Mouse (Mus musculus) embryonic stem cell, embryonic (primary cell): ENCODE measurements around the gene Zfp648.

ENCODE experiments used
- CTCF ChIA-PET, 4 experiments: fragments of 300-600 bp in 2 of 4; fragments of 350-600 bp in 2 of 4; sonication (Branson Sonifier 250); formaldehyde crosslinking; loops; one replicate each; lab custom pipeline; 2022; ENCODE audit warnings: inconsistent platforms in 2 of 4; lab: Charles Lee
- POLR2A ChIA-PET, 4 experiments: fragments of 300-600 bp in 2 of 4; fragments of 350-600 bp in 2 of 4; sonication (Branson Sonifier 250); formaldehyde crosslinking; loops; one replicate each; lab custom pipeline; 2022; ENCODE audit warnings: antibody characterized with exemption in 4 of 4, inconsistent platforms in 1 of 4; lab: Charles Lee

Zfp648 gene

GRCm38 (mm10) chr1:154198896-154199295, 2.1 kb upstream of the Zfp648 start:
- ChIA-PET CTCF (no interaction called here), POLR2A (interaction anchor here in 1 of 4 experiments (0.6 kb wide), 1 partner anchor 275 kb away, joined by 3 read pairs; no protein-coding TSS in a partner anchor)

- CTCF ChIA-PET: no interaction called here
- POLR2A ChIA-PET: interaction anchor here in 1 of 4 experiments (0.8 kb wide), 1 partner anchor 429 kb away, joined by 4 read pairs; no protein-coding TSS in a partner anchor
Observed at GRCm38 (mm10) chr1:154202580-154202979, 1.6 kb downstream of the Zfp648 start.

GRCm38 (mm10) chr1:154203386-154203785, 2.4 kb downstream of the Zfp648 start:
- ChIA-PET POLR2A (no interaction called here), CTCF (no interaction called here)

- ChIA-PET CTCF (interaction anchor here in 1 of 4 experiments (0.5 kb wide), 1 partner anchor 1522 kb away, joined by 3 read pairs; no protein-coding TSS in a partner anchor), POLR2A (no interaction called here)
Observed at GRCm38 (mm10) chr1:154204652-154205573, 3.9 kb downstream of the Zfp648 start.

- POLR2A ChIA-PET: no interaction called here
Observed at GRCm38 (mm10) chr1:154219991-154220390, 19.0 kb downstream of the Zfp648 start.

GRCm38 (mm10) chr1:154220566-154220965, 19.6 kb downstream of the Zfp648 start:
- ChIA-PET POLR2A (no interaction called here), CTCF (no interaction called here)

More at GRCm38 (mm10) chr1:154219991-154220390, 19.0 kb downstream of the Zfp648 start:
- CTCF ChIA-PET: no interaction called here

- CTCF ChIA-PET: no interaction called here
- POLR2A ChIA-PET: no interaction called here
Observed at GRCm38 (mm10) chr1:154223807-154224207, 22.8 kb downstream of the Zfp648 start.

GRCm38 (mm10) chr1:154232594-154232993, 31.6 kb downstream of the Zfp648 start:
- POLR2A ChIA-PET: no interaction called here
- CTCF ChIA-PET: no interaction called here

GRCm38 (mm10) chr1:154233033-154233432, 32.0 kb downstream of the Zfp648 start:
- POLR2A ChIA-PET: no interaction called here
- CTCF ChIA-PET: no interaction called here

GRCm38 (mm10) chr1:154234814-154235213, 33.8 kb downstream of the Zfp648 start:
- ChIA-PET CTCF (interaction anchor here in 1 of 4 experiments (0.6 kb wide), 1 partner anchor 495 kb away, joined by 4 read pairs; no protein-coding TSS in a partner anchor), POLR2A (no interaction called here)

GRCm38 (mm10) chr1:154238876-154239275, 37.9 kb downstream of the Zfp648 start:
- ChIA-PET POLR2A (no interaction called here), CTCF (interaction anchor here in 2 of 4 experiments (0.6 to 1.5 kb wide), 2 partner anchors 473 to 767 kb away, joined by 3 read pairs; no protein-coding TSS in a partner anchor)

- ChIA-PET POLR2A (interaction anchor here in 1 of 4 experiments (0.6 kb wide), 1 partner anchor 665 kb away, joined by 8 read pairs; no protein-coding TSS in a partner anchor), CTCF (interaction anchor here in 1 of 4 experiments (0.6 kb wide), 1 partner anchor 275 kb away, joined by 3 read pairs; no protein-coding TSS in a partner anchor)
Observed at GRCm38 (mm10) chr1:154251186-154251585, 50.2 kb downstream of the Zfp648 start.

- CTCF ChIA-PET: no interaction called here
- POLR2A ChIA-PET: interaction anchor here in 1 of 4 experiments (0.7 kb wide), 1 partner anchor 486 kb away, joined by 5 read pairs; no protein-coding TSS in a partner anchor
Observed at GRCm38 (mm10) chr1:154252739-154253138, 51.8 kb downstream of the Zfp648 start.
